Mouse (Mus musculus) limb, embryonic 11.5 days (tissue): ENCODE results near the gene Sall2. TPM values are rescaled to one million over a fixed set of nuclear protein-coding genes. Genes with fewer than 3 reads are reported as not detected.

Experiments used
- ATAC-seq: fragments of 200-750 bp; cut with Nextera tagmentation; 2 replicates; pipeline ENCODE4 v1.8.0; 2017; ENCODE audit warnings: low read depth; ENCODE audit not compliant: insufficient number of reproducible peaks, low FRiP score, low TSS enrichment
- DNase-seq: peaks from one replicate; pipeline ENCODE4 v3.0.0-alpha.2; 2015; ENCODE audit warnings: low spot score
- H3K27ac ChIP-seq: fragments of 300-500 bp; sonication (generic); replicated peaks from 2 replicates; pipeline ENCODE4 v1.5.1; 2014; ENCODE audit warnings: low read depth, mild to moderate bottlenecking, low read length
- H3K27me3 ChIP-seq: fragments of 300-500 bp; sonication (generic); 2 replicates; pipeline ENCODE4 v1.6.1; 2014; ENCODE audit warnings: mild to moderate bottlenecking, low read length, mixed read lengths; ENCODE audit not compliant: control insufficient read depth, insufficient read depth
- H3K36me3 ChIP-seq: fragments of 300-500 bp; sonication (generic); 2 replicates; pipeline ENCODE4 v1.6.1; 2014; ENCODE audit warnings: mild to moderate bottlenecking, low read length, moderate library complexity, mixed read lengths; ENCODE audit not compliant: control insufficient read depth, insufficient read depth
- H3K4me1 ChIP-seq: fragments of 300-500 bp; sonication (generic); 2 replicates; pipeline ENCODE4 v1.6.1; 2014; ENCODE audit warnings: low read length, mixed read lengths; ENCODE audit not compliant: control insufficient read depth, insufficient read depth
- H3K4me2 ChIP-seq: fragments of 300-500 bp; sonication (generic); 2 replicates; pipeline ENCODE4 v1.6.1; 2014; ENCODE audit warnings: low read depth, mild to moderate bottlenecking, moderate library complexity; ENCODE audit not compliant: severe bottlenecking
- H3K4me3 ChIP-seq: fragments of 300-500 bp; sonication (generic); 2 replicates; pipeline ENCODE4 v1.5.1; 2014; ENCODE audit warnings: low read depth, low read length
- H3K9ac ChIP-seq: fragments of 300-500 bp; sonication (generic); 2 replicates; pipeline ENCODE4 v1.6.1; 2014; ENCODE audit warnings: mild to moderate bottlenecking, low read length
- H3K9me3 ChIP-seq: fragments of 300-500 bp; sonication (generic); 2 replicates; pipeline ENCODE4 v1.6.1; 2016; ENCODE audit warnings: low read length; ENCODE audit not compliant: control insufficient read depth
- WGBS: fragments of 180-500 bp; shearing (Covaris S2); extraction: QIAGEN DNeasy Blood & Tissue Kit; methylation state at CpG from one replicate; pipeline ENCODE4 v1.1.7; 2014; 5-methylcytosine and 5-hydroxymethylcytosine counted together
- polyA plus RNA-seq: library from polyadenylated mRNA; unstranded; fragments of >200 nt; fragmentation: Nextera tagmentation; extraction: Ambion mirVana; gene quantifications from 2 replicates; pipeline ENCODE4 v1.2.1, GENCODE M21; 2014

Sall2 gene
- polyA plus RNA-seq, 1 experiment from 2014 or later: 30.2 TPM

- ATAC-seq: no peak
- 16% methylated on average over 4 of the region's 4 CpGs for WGBS
- no peak for DNase-seq
- no peak overlapping the region for H3K27ac ChIP-seq
- no peaks in the 10 kb centered on the region for H3K36me3 ChIP-seq
- no peak overlapping the region for H3K4me3 ChIP-seq
- H3K9me3 ChIP-seq: no peaks in the 10 kb centered on the region
- peaks cover 37% of the 10 kb centered on the region for H3K27me3 ChIP-seq
- no peak overlapping the region for H3K9ac ChIP-seq
- no peaks in the 10 kb centered on the region for H3K4me1 ChIP-seq
- H3K4me2 ChIP-seq: no peak overlapping the region
These were observed 2.7 kb downstream of the Sall2 start for GRCm38 (mm10) chr14:52325890-52326289.

GRCm38 (mm10) chr14:52319361-52319760 lies 9.2 kb downstream of the Sall2 start:
- 71% methylated on average over 6 of the region's 6 CpGs for WGBS
- Histone ChIP-seq H3K9ac (no peak overlapping the region), H3K27ac (no peak overlapping the region), H3K27me3 (no peaks in the 10 kb centered on the region), H3K36me3 (peaks cover 3% of the 10 kb centered on the region; the same call in 1 of the 2 replicates), H3K4me1 (peaks cover 9% of the 10 kb centered on the region), H3K9me3 (no peaks in the 10 kb centered on the region), H3K4me2 (no peak overlapping the region), H3K4me3 (no peak overlapping the region)
- DNase-seq: no peak
- ATAC-seq: no peak

GRCm38 (mm10) chr14:52316441-52317225 lies 11.9 kb downstream of the Sall2 start:
- peaks cover 22% of the 10 kb centered on the region for H3K36me3 ChIP-seq

GRCm38 (mm10) chr14:52315792-52316440 lies 12.6 kb downstream of the Sall2 start:
- Histone ChIP-seq H3K4me1 (peaks cover 9% of the 10 kb centered on the region), H3K27ac (peak overlapping the region; percentile 89), H3K36me3 (peaks cover 22% of the 10 kb centered on the region), H3K9ac (peak overlapping the region; percentile 94), H3K27me3 (no peaks in the 10 kb centered on the region), H3K4me3 (peak overlapping the region; percentile 77), H3K9me3 (peaks cover 6% of the 10 kb centered on the region; the same call in 1 of the 2 replicates), H3K4me2 (peak overlapping the region; percentile 89)
- DNase-seq: peak; percentile 82
- peak; percentile 82 for ATAC-seq
- under 1% methylated on average over 27 of the region's 41 CpGs for WGBS

More at GRCm38 (mm10) chr14:52316441-52317225, 11.9 kb downstream of the Sall2 start:
- peak overlapping the region; percentile 89 for H3K4me2 ChIP-seq
- DNase-seq (peak; percentile 66), ATAC-seq (peak; percentile 76)
- peak overlapping the region; percentile 77 for H3K4me3 ChIP-seq
- H3K27me3 ChIP-seq: no peaks in the 10 kb centered on the region
- no peak overlapping the region for H3K27ac ChIP-seq
- peaks cover 9% of the 10 kb centered on the region for H3K4me1 ChIP-seq
- peaks cover 6% of the 10 kb centered on the region; the same call in 1 of the 2 replicates for H3K9me3 ChIP-seq
- 9% methylated on average over 16 of the region's 16 CpGs for WGBS
- peak overlapping the region; percentile 94 for H3K9ac ChIP-seq

- peak; percentile 38 for DNase-seq
- Histone ChIP-seq H3K4me2 (peak overlapping the region; percentile 89), H3K4me1 (peaks cover 9% of the 10 kb centered on the region), H3K36me3 (peaks cover 22% of the 10 kb centered on the region), H3K27ac (peak overlapping the region; percentile 89; the same call in 1 of the 2 replicates), H3K9ac (peak overlapping the region; percentile 94), H3K4me3 (peak overlapping the region; percentile 77), H3K9me3 (peaks cover 6% of the 10 kb centered on the region; the same call in 1 of the 2 replicates), H3K27me3 (no peaks in the 10 kb centered on the region)
- 5% methylated on average over 17 of the region's 17 CpGs for WGBS
- peak; percentile 8; the same call in 1 of the 2 replicates for ATAC-seq
These were observed 13.2 kb downstream of the Sall2 start for GRCm38 (mm10) chr14:52315283-52315780.

- H3K36me3 ChIP-seq: peaks cover 22% of the 10 kb centered on the region
- peaks cover 6% of the 10 kb centered on the region; the same call in 1 of the 2 replicates for H3K9me3 ChIP-seq
- peaks cover 9% of the 10 kb centered on the region for H3K4me1 ChIP-seq
- H3K9ac ChIP-seq: peak overlapping the region; percentile 94; the same call in 1 of the 2 replicates
- H3K4me2 ChIP-seq: peak overlapping the region; percentile 89
- peak overlapping the region; percentile 77 for H3K4me3 ChIP-seq
- ATAC-seq (no peak), DNase-seq (no peak)
- no peaks in the 10 kb centered on the region for H3K27me3 ChIP-seq
- WGBS: 44% methylated on average over 8 of the region's 8 CpGs
- H3K27ac ChIP-seq: no peak overlapping the region
These were observed 13.8 kb downstream of the Sall2 start for GRCm38 (mm10) chr14:52314808-52315150.

GRCm38 (mm10) chr14:52313931-52314807 lies 14.4 kb downstream of the Sall2 start:
- peak overlapping the region; percentile 89; the same call in 1 of the 2 replicates for H3K4me2 ChIP-seq
- WGBS: 86% methylated on average over 26 of the region's 26 CpGs
- H3K9ac ChIP-seq: no peak overlapping the region
- H3K4me3 ChIP-seq: peak overlapping the region; percentile 77; the same call in 1 of the 2 replicates
- no peaks in the 10 kb centered on the region for H3K27me3 ChIP-seq
- peaks cover 9% of the 10 kb centered on the region for H3K4me1 ChIP-seq
- H3K9me3 ChIP-seq: peaks cover 6% of the 10 kb centered on the region; the same call in 1 of the 2 replicates
- H3K36me3 ChIP-seq: peaks cover 22% of the 10 kb centered on the region
- no peak overlapping the region for H3K27ac ChIP-seq
- DNase-seq (no peak), ATAC-seq (no peak)
